Mouse (Mus musculus): ENCODE measurements at regions not wholly inside any gene's neighbourhood (a gene's known extent, or its start where the extent isn't known, plus 50 kb on each side); places are given as distances from the start of the nearest gene placed in this dataset.

GRCm38 (mm10) chr12:31172451-31173318 lies 67.9 kb upstream of the Gm6993 start:
- ATAC-seq (replicated peaks; ENCODE audit: poor library complexity) = no peak

DNA sequence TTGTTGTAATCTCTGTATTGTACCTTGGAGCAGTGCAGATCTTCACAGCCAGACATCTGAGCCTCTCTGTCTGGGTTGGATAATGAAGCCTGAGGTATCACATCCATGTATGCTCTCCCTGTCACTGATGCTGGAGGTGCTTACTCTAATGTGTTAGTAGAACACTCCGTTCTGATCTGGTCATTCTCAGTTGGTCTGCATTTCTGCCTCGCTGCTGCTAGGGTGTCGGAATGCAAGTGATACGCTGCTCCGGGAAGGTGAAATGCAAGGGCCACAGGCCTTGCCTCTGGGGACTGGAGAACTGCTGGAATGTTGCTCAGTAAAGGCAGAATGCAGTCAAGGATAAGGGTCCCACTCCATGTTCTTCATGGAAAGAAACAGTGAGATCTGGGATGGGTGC lies 67.1 kb upstream of the Gm6993 start:
- ATAC-seq (replicated peaks; ENCODE audit: poor library complexity) = no peak

- ATAC-seq (replicated peaks; ENCODE audit: poor library complexity) = no peak
Measured at GRCm38 (mm10) chr12:31179536-31179935, 61.0 kb upstream of the Gm6993 start.

- no peak for ATAC-seq (replicated peaks; ENCODE audit: poor library complexity)
Measured at GRCm38 (mm10) chr12:31183632-31184031, 56.9 kb upstream of the Gm6993 start.

DNA sequence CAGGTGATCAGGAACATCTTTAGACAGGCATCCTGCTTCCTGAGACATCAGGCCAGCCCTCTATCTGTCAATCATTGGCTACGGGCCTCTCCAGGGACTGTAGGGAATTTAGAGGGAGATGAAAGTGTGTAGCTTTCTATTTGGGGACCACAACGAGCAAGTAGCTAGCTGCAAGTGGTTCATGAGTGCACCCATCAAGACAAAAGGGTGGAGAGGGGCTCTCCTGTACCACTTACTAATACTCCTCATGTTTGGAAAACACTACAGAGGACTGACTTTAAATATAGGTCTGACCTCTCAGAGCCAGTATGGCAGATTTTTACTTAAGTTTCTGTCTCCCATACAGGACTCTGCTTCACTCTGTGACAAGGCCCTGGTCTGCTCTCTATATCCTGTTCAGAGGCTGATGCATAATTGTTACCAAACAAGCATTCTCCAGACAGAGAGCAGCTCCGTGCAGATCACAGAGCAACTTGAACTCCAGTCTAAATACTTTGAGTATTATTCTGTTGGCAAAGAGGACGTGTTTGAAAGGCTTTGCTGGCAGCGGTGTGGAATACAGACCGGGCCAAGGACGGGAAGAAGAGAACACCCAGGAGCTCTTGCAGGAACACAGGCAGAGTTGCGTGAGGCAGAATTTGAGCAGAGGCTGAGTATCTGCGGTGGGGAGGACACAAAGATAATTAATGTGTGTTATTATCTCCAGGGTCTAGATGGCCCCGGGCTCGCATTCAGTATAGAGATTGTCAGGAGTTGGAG lies 56.2 kb upstream of the Gm6993 start:
- ATAC-seq (replicated peaks; ENCODE audit: poor library complexity) = no peak

DNA sequence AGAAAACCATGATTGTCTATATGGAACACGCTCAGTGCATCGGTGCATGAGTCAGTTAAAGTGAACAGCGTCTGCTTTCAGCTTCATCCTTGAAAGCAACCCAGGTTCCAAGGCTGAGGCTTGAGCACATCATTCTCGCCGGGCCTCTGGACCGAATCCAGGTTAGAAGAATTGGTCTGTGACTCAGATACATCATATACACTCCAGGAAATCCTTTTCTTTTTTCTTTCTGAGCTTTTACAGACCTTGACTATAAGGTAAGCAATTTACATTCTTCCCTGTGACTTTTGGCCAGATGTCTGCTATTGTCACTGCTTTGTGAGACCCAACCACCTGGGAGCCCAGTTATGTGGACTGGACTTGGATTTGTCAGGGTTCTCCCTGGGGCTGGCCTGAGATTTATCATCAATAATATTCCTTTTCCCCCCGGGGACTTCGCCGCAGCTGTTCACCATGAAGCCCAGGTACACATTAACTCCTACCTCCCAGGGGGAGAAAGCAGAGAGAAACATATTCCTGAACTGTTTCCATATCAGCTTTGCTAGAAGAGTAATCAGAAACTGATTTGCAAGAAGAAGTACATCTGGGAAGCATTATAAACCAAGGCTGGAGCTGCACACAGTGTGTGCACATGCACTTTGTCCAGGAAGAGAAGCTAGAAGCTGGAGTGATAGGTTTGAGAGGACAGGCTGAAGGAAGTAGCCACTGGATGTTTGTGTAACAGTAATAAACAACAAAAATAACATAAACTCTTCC lies 55.2 kb upstream of the Gm6993 start:
- ATAC-seq (replicated peaks; ENCODE audit: poor library complexity) = no peak

DNA sequence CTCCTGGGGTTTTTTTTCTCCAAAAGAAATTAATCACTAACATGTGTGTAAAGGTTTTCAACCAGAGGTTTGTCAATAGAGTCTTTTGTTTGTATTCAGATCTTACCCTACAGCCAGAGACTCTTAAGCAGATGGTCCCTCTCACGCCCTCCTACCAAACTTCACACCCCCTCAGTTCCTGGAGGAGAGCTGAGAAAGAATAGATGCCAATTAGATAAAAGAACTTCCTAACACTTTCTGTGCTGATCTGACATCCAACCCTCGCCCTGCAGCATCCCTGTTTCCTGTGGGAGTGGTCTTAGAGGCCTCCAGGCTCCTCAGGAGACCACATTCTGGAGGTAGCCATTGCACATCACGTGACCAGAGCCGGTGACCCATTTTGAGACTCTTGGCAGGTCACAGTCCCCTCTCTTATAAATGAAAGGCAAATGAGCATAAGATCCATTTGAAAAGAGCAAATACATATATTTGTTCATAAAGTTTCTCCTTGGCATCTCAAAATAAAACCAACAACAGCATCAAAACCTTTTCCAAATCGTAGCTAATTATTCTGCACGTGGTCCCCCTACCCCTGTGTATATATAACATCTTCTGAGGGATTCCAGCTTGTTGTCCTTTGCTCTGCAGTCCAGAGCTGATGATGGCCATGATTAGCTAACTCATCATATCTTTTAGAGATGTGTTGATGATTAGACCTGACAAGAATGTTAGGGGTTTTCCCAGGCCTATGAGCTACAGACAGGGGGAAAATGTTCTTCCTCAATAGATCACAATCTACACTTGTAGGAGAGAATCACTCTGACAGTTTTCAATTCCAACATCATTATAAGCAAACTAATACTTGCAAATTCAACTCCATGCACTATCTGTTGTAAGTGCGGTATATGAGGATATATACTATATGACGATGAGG lies 54.4 kb upstream of the Gm6993 start:
- ATAC-seq (replicated peaks; ENCODE audit: poor library complexity) = no peak

GRCm38 (mm10) chr12:31188011-31188576 lies 52.5 kb upstream of the Gm6993 start:
- no peak for ATAC-seq (replicated peaks; ENCODE audit: poor library complexity)

GRCm38 (mm10) chr12:31190265-31190664 lies 50.3 kb upstream of the Gm6993 start:
- ATAC-seq (replicated peaks; ENCODE audit: poor library complexity) = no peak
